Mouse (Mus musculus) hindbrain, embryonic 13.5 days (tissue): Measurements from ENCODE around the gene Urgcp. TPM values are rescaled to one million over a fixed set of nuclear protein-coding genes. Genes with fewer than 3 reads are reported as not detected.

Source experiments
- ATAC-seq: fragments of 200-750 bp; cut with Nextera tagmentation; 2 replicates; pipeline ENCODE4 v1.8.0; 2017; ENCODE audit warnings: moderate TSS enrichment; ENCODE audit not compliant: low FRiP score
- H3K27ac ChIP-seq: fragments of 300-500 bp; sonication (generic); 2 replicates; pipeline ENCODE4 v1.5.1; 2015; ENCODE audit warnings: inconsistent platforms, mild to moderate bottlenecking, moderate library complexity
- H3K27me3 ChIP-seq: fragments of 300-500 bp; sonication (generic); 2 replicates; pipeline ENCODE4 v1.6.1; 2015; ENCODE audit warnings: mild to moderate bottlenecking, inconsistent platforms
- H3K36me3 ChIP-seq: fragments of 300-500 bp; sonication (generic); 2 replicates; pipeline ENCODE4 v1.6.1; 2015; ENCODE audit warnings: mild to moderate bottlenecking, inconsistent platforms
- H3K4me1 ChIP-seq: fragments of 300-500 bp; sonication (generic); replicated peaks from 2 replicates; pipeline ENCODE4 v1.6.1; 2015; ENCODE audit warnings: inconsistent platforms
- H3K4me2 ChIP-seq: fragments of 300-500 bp; sonication (generic); 2 replicates; pipeline ENCODE4 v1.6.1; 2015; ENCODE audit warnings: inconsistent platforms, mild to moderate bottlenecking, moderate library complexity
- H3K4me3 ChIP-seq: fragments of 300-500 bp; sonication (generic); 2 replicates; pipeline ENCODE4 v1.5.1; 2015; ENCODE audit warnings: mild to moderate bottlenecking, inconsistent platforms
- H3K9ac ChIP-seq: fragments of 300-500 bp; sonication (generic); 2 replicates; pipeline ENCODE4 v1.6.1; 2015; ENCODE audit warnings: mild to moderate bottlenecking, inconsistent platforms
- H3K9me3 ChIP-seq: fragments of 300-500 bp; sonication (generic); 2 replicates; pipeline ENCODE4 v1.6.1; 2016; ENCODE audit warnings: inconsistent platforms
- WGBS: fragments of 180-500 bp; shearing (Covaris S2); methylation state at CpG from one replicate; pipeline ENCODE4 v1.1.7; 2015; 5-methylcytosine and 5-hydroxymethylcytosine counted together
- polyA plus RNA-seq: library from polyadenylated mRNA; unstranded; fragments of >200 nt; fragmentation: Nextera tagmentation; extraction: Ambion mirVana; gene quantifications from 2 replicates; pipeline ENCODE4 v1.2.1, GENCODE M21; 2015

The Urgcp gene
- polyA plus RNA-seq, 1 experiment from 2014 or later, result 30.1 TPM

DNA sequence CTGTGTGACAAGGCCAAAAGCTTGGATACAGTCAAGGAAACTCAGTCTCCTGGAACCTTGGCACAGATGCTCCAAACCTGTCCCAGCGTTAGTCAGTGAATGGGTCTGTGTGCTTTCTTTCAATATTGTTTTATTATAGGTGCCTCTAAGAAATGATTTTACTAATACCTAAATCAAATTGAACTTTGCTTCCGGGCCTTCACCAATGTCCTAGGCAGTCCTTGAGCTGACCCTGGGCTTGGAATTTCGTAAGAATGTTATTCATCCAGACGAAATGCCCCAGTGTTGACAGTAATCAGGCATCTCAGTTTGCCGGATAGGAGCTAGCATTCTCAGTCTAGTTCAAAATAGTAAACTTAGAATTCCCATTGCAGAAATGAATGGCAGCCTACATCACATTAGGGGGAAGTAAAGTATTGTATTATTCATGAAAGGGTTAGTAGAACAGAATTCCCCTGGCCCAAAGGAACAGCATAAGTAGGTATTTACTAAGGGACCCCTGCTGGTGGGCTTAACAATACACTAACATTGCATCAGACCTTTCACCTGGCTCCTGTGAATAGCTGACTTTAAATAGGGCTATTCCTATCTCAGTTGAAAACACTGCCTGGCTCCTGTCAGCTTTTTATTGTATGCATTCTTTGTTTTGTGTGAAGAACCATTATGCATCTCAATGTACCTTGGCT is 59.8 kb downstream of the Urgcp start:
- Histone ChIP-seq H3K4me3 (no peak overlapping the region), H3K9ac (no peak overlapping the region), H3K4me2 (no peak overlapping the region), H3K36me3 (peaks cover 25% of the 10 kb centered on the region), H3K27me3 (no peaks in the 10 kb centered on the region), H3K9me3 (no peaks in the 10 kb centered on the region), H3K27ac (no peak overlapping the region), H3K4me1 (peaks cover 15% of the 10 kb centered on the region)
- WGBS, result 84% methylated on average over 5 of the region's 5 CpGs
- no peak for ATAC-seq

DNA sequence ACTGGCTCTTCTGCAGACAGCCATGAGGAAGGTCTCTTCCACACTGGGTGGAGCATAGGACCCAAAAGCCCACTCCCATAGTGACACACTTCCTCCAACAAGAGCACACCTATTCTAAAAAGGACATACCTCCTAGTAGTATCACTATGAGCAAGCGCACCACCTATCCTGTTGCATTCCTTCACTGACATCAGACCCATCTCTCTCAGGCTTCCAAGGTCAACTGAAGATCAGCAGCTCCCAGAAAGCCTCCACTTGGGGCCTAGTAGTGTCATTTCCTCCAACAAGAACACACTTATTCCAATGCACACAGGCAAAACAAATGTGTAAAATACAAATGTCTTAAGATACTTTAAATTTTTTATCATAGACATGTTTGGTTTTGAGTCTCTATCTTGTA is 60.4 kb downstream of the Urgcp start:
- no peaks in the 10 kb centered on the region for H3K9me3 ChIP-seq
- peaks cover 25% of the 10 kb centered on the region for H3K36me3 ChIP-seq
- ATAC-seq, result no peak

DNA sequence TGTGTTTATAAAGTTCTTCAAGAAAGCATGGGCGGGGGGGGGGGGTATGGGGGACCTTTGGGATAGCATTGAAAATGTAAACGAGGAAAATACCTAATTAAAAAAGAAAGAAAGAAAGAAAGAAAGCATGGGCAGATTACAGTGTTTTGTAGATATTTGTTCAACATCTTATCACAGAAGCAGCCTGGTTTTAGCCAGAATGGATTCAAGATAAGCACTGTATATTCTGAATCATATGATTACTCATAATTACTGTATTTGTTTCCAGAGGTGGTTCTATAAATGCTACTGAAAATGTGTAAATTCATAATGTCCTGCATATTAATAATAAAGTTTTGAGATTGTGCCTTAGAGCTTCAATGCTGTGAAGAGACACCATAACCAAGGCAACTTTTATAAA is 60.9 kb downstream of the Urgcp start:
- Histone ChIP-seq H3K9me3 (no peaks in the 10 kb centered on the region), H3K4me2 (no peak overlapping the region), H3K4me3 (no peak overlapping the region), H3K27me3 (no peaks in the 10 kb centered on the region), H3K4me1 (peaks cover 8% of the 10 kb centered on the region), H3K27ac (no peak overlapping the region), H3K9ac (no peak overlapping the region), H3K36me3 (peaks cover 25% of the 10 kb centered on the region)
- no peak for ATAC-seq
- WGBS, result 70% methylated on average over 2 of the region's 2 CpGs

More for the DNA sequence above, 60.4 kb downstream of the Urgcp start:
- Histone ChIP-seq H3K4me2 (no peak overlapping the region), H3K9ac (no peak overlapping the region), H3K27ac (no peak overlapping the region), H3K27me3 (no peaks in the 10 kb centered on the region), H3K4me1 (peaks cover 13% of the 10 kb centered on the region), H3K4me3 (no peak overlapping the region)
- WGBS, result 100% methylated on average over 1 of the region's 1 CpGs

DNA sequence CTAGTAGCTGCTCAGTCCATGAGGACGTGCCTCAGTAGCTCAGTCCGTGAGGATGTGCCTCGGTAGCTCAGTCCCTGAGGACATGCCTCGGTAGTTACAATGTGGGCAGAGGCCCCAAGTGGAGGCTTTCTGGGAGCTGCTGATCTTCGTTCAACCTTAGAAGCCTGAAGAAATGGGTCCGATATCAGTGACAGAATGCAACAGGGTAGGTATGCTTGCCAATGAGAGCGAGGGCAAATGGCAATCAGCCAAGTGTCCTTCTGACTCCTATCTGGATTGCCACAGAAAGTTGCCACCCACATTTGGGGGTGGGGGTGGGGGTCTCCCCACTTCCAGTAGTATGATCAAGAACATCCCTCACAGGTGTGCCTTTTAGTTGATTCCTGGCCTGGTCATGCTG is 61.4 kb downstream of the Urgcp start:
- Histone ChIP-seq H3K4me3 (no peak overlapping the region), H3K9me3 (no peaks in the 10 kb centered on the region), H3K4me1 (peaks cover 3% of the 10 kb centered on the region), H3K27me3 (no peaks in the 10 kb centered on the region), H3K4me2 (no peak overlapping the region), H3K9ac (no peak overlapping the region), H3K36me3 (peaks cover 25% of the 10 kb centered on the region), H3K27ac (no peak overlapping the region)
- 94% methylated on average over 7 of the region's 7 CpGs for WGBS
- ATAC-seq, result no peak

DNA sequence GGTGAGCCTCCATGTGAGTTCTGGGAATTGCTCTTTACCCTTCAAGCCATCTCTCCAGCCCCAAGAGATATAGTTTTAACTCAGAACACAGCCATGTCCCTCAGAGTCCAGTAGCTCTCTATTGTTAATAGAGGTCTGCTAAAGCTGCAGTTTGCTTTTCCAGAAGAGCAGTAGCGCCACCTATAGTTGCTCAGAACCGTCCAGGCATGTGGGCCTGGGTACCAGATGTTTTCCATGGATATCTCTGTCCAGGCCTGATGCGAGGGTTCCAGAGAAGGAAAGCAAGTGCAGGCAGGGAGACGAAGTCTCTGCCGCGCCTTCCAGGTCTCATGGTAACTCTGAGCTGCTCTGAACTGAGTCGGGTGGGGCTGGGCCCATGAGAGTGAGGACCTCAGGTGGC is 70.4 kb downstream of the Urgcp start:
- H3K9ac ChIP-seq, result no peak overlapping the region
- no peak for ATAC-seq
- H3K4me2 ChIP-seq, result no peak overlapping the region
- 37% methylated on average over 7 of the region's 7 CpGs for WGBS
- H3K4me1 ChIP-seq, result no peaks in the 10 kb centered on the region
- H3K4me3 ChIP-seq, result no peak overlapping the region
- no peak overlapping the region for H3K27ac ChIP-seq
- H3K27me3 ChIP-seq, result no peaks in the 10 kb centered on the region
- H3K9me3 ChIP-seq, result 0 out of 2 replicates have a peak, but pooled peaks cover 6% of the 10 kb centered on the region
- no peaks in the 10 kb centered on the region for H3K36me3 ChIP-seq

DNA sequence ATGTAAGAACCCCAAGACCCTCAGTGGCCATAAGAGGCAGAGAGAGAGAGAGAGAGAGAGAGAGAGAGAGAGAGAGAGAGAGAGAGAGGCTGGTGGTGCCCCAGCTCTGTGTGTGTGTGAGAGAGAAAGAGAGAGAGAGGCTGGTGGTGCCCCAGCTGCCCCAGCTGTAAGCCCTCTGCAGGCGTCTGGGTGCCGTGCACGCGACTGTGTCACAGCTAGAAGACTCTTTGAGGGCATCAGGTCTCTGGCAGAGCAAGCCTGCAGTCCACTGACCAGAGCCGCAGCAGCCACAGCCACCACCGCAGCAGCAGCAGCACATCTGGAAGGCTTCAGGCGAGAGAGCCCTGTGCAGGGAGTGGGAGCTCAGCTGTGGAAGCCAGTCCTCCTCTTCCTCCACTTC is 77.9 kb downstream of the Urgcp start:
- Histone ChIP-seq H3K9ac (no peak overlapping the region), H3K36me3 (no peaks in the 10 kb centered on the region), H3K9me3 (no peaks in the 10 kb centered on the region), H3K27me3 (no peaks in the 10 kb centered on the region), H3K4me3 (no peak overlapping the region), H3K4me2 (no peak overlapping the region), H3K4me1 (no peaks in the 10 kb centered on the region), H3K27ac (no peak overlapping the region)
- ATAC-seq, result no peak
- WGBS, result 40% methylated on average over 7 of the region's 7 CpGs

DNA sequence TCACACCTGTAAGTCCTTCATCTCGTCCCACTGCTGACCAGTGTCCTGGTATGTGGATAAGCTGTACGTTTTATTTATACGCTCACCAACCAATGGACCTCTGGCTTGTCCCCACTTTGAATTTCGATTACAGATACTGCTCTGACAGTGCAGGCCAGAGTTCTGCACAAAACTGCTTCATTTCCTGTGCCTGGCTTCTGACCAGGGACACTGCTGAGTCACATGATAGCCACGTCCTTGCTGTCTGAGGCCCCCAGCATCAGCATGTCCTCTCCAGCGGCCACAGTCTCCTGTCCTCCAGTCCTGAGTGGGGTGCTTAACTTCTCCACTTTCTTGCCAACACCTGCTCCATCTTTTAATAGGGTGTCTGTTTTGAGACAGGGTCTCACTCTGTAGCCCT is 79.6 kb downstream of the Urgcp start:
- no peaks in the 10 kb centered on the region for H3K27me3 ChIP-seq
- H3K9ac ChIP-seq, result no peak overlapping the region
- no peak overlapping the region for H3K27ac ChIP-seq
- 78% methylated on average over 6 of the region's 6 CpGs for WGBS
- no peak overlapping the region for H3K4me3 ChIP-seq
- H3K4me1 ChIP-seq, result no peaks in the 10 kb centered on the region
- no peak overlapping the region for H3K4me2 ChIP-seq
- ATAC-seq, result no peak
- H3K36me3 ChIP-seq, result no peaks in the 10 kb centered on the region
- H3K9me3 ChIP-seq, result no peaks in the 10 kb centered on the region

Other genes starting within 250 kb of the Urgcp start
- 109 and 122 TPM in 2 replicates for gene Xbp1, start 241.7 kb downstream of the Urgcp start, polyA plus RNA-seq
- 12.3 and 12.4 TPM in 2 replicates for gene Ccdc117, start 220.2 kb downstream of the Urgcp start, polyA plus RNA-seq
- not detected in 2 replicates for gene Ankrd36, start 192.7 kb downstream of the Urgcp start, polyA plus RNA-seq
- gene Mrps24, start 46.7 kb downstream of the Urgcp start, polyA plus RNA-seq, result 171 and 172 TPM in 2 replicates
- gene Dbnl, start 26.1 kb upstream of the Urgcp start, polyA plus RNA-seq, result 142 and 149 TPM in 2 replicates
- 3.4 and 4.3 TPM in 2 replicates for gene Pgam2, start 41.4 kb upstream of the Urgcp start, polyA plus RNA-seq
- gene Polm, start 75.6 kb upstream of the Urgcp start, polyA plus RNA-seq, result 5.3 and 6.6 TPM in 2 replicates
- gene Aebp1, start 99.6 kb upstream of the Urgcp start, polyA plus RNA-seq, result 21.9 and 24.5 TPM in 2 replicates
- 54.3 and 57.0 TPM in 2 replicates for gene Pold2, start 115.9 kb upstream of the Urgcp start, polyA plus RNA-seq
- gene Myl7, start 136.4 kb upstream of the Urgcp start, polyA plus RNA-seq, result 1.9 and 2.7 TPM in 2 replicates
- 4.2 and 6.1 TPM in 2 replicates for gene Gck, start 187.7 kb upstream of the Urgcp start, polyA plus RNA-seq
- gene Ykt6, start 193.3 kb upstream of the Urgcp start, polyA plus RNA-seq, result 76.0 and 78.1 TPM in 2 replicates